In the genomic region with DNA sequence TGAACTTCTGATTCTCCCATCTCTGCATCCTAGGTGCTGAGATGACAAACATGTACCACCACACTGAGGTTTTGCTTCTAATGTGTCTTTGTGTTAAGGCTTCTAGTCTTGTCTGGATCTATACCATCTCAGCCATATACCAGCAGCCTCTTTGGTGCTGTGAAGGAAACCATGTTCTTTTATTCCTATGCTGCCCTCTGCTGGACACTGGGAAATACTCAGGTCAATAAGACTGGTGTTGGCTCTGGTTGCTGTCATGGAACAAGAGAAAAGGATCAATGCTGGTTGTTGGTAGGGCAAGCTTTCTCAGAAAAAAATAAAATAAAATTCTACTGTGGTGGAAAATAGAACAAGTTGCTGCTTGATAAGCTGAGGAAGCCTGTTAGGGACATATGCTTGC, we compare ENCODE assay signal across 9 mouse cellular contexts. TPM values are rescaled to one million over a fixed set of nuclear protein-coding genes. Genes with fewer than 3 reads are reported as not detected.
A peak's percentile ranks its signal among the peaks of the same experiment; 100 is the strongest.
DNase-seq lines count a peak whose midpoint lies in the region; ATAC-seq and TF ChIP-seq lines count a peak whose summit lies in the region.
"Had no signal": no experiment of that assay in that cellular context is flagged by ENCODE, and none has a peak within 500 bp of the region (broad histone marks: within the 10 kb centered on the region; RNA-seq: fewer than 3 reads in every experiment).

No protein-coding gene starts in this region.

- TF ChIP-seq POLR2A in liver, adult 2 months (IDR thresholded peaks at IDR 0.05; ENCODE audit: extremely low read depth, insufficient read depth, low read length) = no peak

- H3K4me2 ChIP-seq in liver, embryonic 12.5 days = no peak overlapping the region
- H3K4me2 ChIP-seq in kidney, embryonic 16.5 days (replicated peaks; ENCODE audit: low read depth, low read length) = no peak overlapping the region
- no peak overlapping the region for H3K4me2 ChIP-seq in lung, embryonic 16.5 days (ENCODE audit: low read depth, low read length)

- peak; percentile 67 for DNase-seq in liver, adult 2 months (ENCODE audit: extremely low read depth, low read depth, low spot score)
- DNase-seq in adrenal gland, postnatal 10 days = peak; percentile 39
- peak; percentile 84 for DNase-seq in embryo, embryonic 10.5 days (ENCODE audit: low spot score)

- H3K4me3 ChIP-seq in liver, adult 2 months (ENCODE audit: insufficient read depth, low read depth, low read length) = no peak overlapping the region
- H3K4me3 ChIP-seq in liver, embryonic 12.5 days = no peak overlapping the region
- no peak overlapping the region for H3K4me3 ChIP-seq in kidney, embryonic 16.5 days (ENCODE audit: low read length)
- H3K4me3 ChIP-seq in lung, embryonic 16.5 days (ENCODE audit: low read length) = no peak overlapping the region

- no peak overlapping the region for H3K27ac ChIP-seq in liver, adult 2 months (replicated peaks; ENCODE audit: insufficient read depth, low read depth, low read length)
- no peak overlapping the region for H3K27ac ChIP-seq in liver, embryonic 12.5 days
- H3K27ac ChIP-seq in kidney, embryonic 16.5 days (ENCODE audit: low read length) = no peak overlapping the region
- no peak overlapping the region for H3K27ac ChIP-seq in lung, embryonic 16.5 days (ENCODE audit: low read length)

- peak; percentile 28; the same call in 1 of the 2 replicates for TF ChIP-seq CTCF in liver, adult 2 months (IDR thresholded peaks at IDR 0.05; ENCODE audit: low read depth, low read length)

- H3K4me1 ChIP-seq in liver, adult 2 months (ENCODE audit: control insufficient read depth, insufficient read depth, low read length) = no peaks in the 10 kb centered on the region
- H3K4me1 ChIP-seq in liver, embryonic 12.5 days = no peaks in the 10 kb centered on the region
- no peaks in the 10 kb centered on the region for H3K4me1 ChIP-seq in kidney, embryonic 16.5 days (ENCODE audit: insufficient read depth, low read length)
- H3K4me1 ChIP-seq in lung, embryonic 16.5 days (replicated peaks; ENCODE audit: control insufficient read depth, insufficient read depth, low read length) = no peaks in the 10 kb centered on the region

- H3K79me2 ChIP-seq in liver, adult 2 months (ENCODE audit: control insufficient read depth, insufficient read depth, low read length) = no peaks in the 10 kb centered on the region

- H3K27me3 ChIP-seq in liver, adult 2 months (ENCODE audit: control insufficient read depth, insufficient read depth, low read length) = no peaks in the 10 kb centered on the region
- H3K27me3 ChIP-seq in liver, embryonic 12.5 days (replicated peaks) = no peaks in the 10 kb centered on the region
- no peaks in the 10 kb centered on the region for H3K27me3 ChIP-seq in kidney, embryonic 16.5 days (ENCODE audit: insufficient read depth, low read length)
- no peaks in the 10 kb centered on the region for H3K27me3 ChIP-seq in lung, embryonic 16.5 days (ENCODE audit: control insufficient read depth, insufficient read depth, low read depth, low read length)

- H3K36me3 ChIP-seq in liver, adult 2 months (ENCODE audit: control insufficient read depth, insufficient read depth, low read length) = peaks cover 13% of the 10 kb centered on the region
- no peaks in the 10 kb centered on the region for H3K36me3 ChIP-seq in liver, embryonic 12.5 days
- H3K36me3 ChIP-seq in kidney, embryonic 16.5 days (ENCODE audit: insufficient read depth, low read length) = no peaks in the 10 kb centered on the region
- H3K36me3 ChIP-seq in lung, embryonic 16.5 days (ENCODE audit: control insufficient read depth, insufficient read depth, low read length) = no peaks in the 10 kb centered on the region

- ATAC-seq in liver, embryonic 12.5 days = no peak
- 0 out of 2 replicates have a peak, but pooled peaks have one; percentile 39 for ATAC-seq in kidney, embryonic 16.5 days (ENCODE audit: low FRiP score, low TSS enrichment)
- peak; percentile 54; the same call in 1 of the 2 replicates for ATAC-seq in lung, embryonic 16.5 days (ENCODE audit: low read depth)
- ATAC-seq in megakaryocyte, adult 5-6 weeks (ENCODE audit: poor library complexity, severe bottlenecking) = no peak

- H3K9ac ChIP-seq in liver, adult 2 months (ENCODE audit: low read depth, low read length) = no peak overlapping the region
- H3K9ac ChIP-seq in liver, embryonic 12.5 days = no peak overlapping the region
- no peak overlapping the region for H3K9ac ChIP-seq in kidney, embryonic 16.5 days (replicated peaks; ENCODE audit: low read length)
- no peak overlapping the region for H3K9ac ChIP-seq in lung, embryonic 16.5 days (ENCODE audit: low read length)

- H3K9me3 ChIP-seq in liver, embryonic 12.5 days (replicated peaks) = no peaks in the 10 kb centered on the region
- no peaks in the 10 kb centered on the region for H3K9me3 ChIP-seq in kidney, embryonic 16.5 days (ENCODE audit: low read length)
- no peaks in the 10 kb centered on the region for H3K9me3 ChIP-seq in lung, embryonic 16.5 days (ENCODE audit: control insufficient read depth, low read length)

RNA-seq across cellular contexts. Expression of gene Ces1b, which starts 15.6 kb away (rescaled TPM):
- total RNA-seq in liver, adult 2 months (2014; rRNA removed) = 51.9 and 54.4 TPM in 2 replicates
- polyA plus RNA-seq in liver, adult 2 months (2012; rRNA removed) = 62.2 and 86.9 TPM in 2 replicates
- not detected in 2 replicates for polyA plus RNA-seq in liver, embryonic 12.5 days (2016; fragmentation: Nextera tagmentation; extraction: Ambion mirVana)
- 10 to 100 TPM in 1 of 2 experiments, 1 to 10 TPM in 1; 6.1 to 13.3 TPM for total RNA-seq in adrenal gland, postnatal 10 days (2021)
- not detected in 2 replicates for polyA plus RNA-seq in kidney, embryonic 16.5 days (2015; fragmentation: Nextera tagmentation; extraction: Ambion mirVana)
- 0.20 TPM in 1 of 2 replicates, not detected in the other for polyA plus RNA-seq in lung, embryonic 16.5 days (2015; fragmentation: Nextera tagmentation; extraction: Ambion mirVana)
- not detected in 2 replicates for total RNA-seq in megakaryocyte, adult 5-6 weeks (2015)
- not detected in 2 replicates for total RNA-seq in megakaryocyte, adult 5-6 weeks (2017)
- total RNA-seq: left cerebral cortex, postnatal 10 days had no signal
- polyA plus RNA-seq: spleen, adult 2 months had no signal

RNA-seq across cellular contexts. Expression of gene Ces1c, which starts 35.7 kb away (rescaled TPM):
- total RNA-seq in liver, adult 2 months (2014; rRNA removed) = 4,024 and 4,244 TPM in 2 replicates
- 2,214 and 2,228 TPM in 2 replicates for polyA plus RNA-seq in liver, adult 2 months (2012; rRNA removed)
- polyA plus RNA-seq in liver, embryonic 12.5 days (2016; fragmentation: Nextera tagmentation; extraction: Ambion mirVana) = 0.13 and 0.21 TPM in 2 replicates
- 100 to 1,000 TPM; 103 to 217 TPM for total RNA-seq in adrenal gland, postnatal 10 days (2021)
- polyA plus RNA-seq in kidney, embryonic 16.5 days (2015; fragmentation: Nextera tagmentation; extraction: Ambion mirVana) = 0.09 TPM in 1 of 2 replicates, not detected in the other
- 0.67 TPM in 1 of 2 replicates, not detected in the other for polyA plus RNA-seq in lung, embryonic 16.5 days (2015; fragmentation: Nextera tagmentation; extraction: Ambion mirVana)
- total RNA-seq in megakaryocyte, adult 5-6 weeks (2015) = not detected in 2 replicates
- total RNA-seq in megakaryocyte, adult 5-6 weeks (2017) = not detected in 2 replicates
- total RNA-seq: left cerebral cortex, postnatal 10 days had no signal

RNA-seq across cellular contexts. Expression of gene Ces1a, which starts 47.4 kb away (rescaled TPM):
- 0.28 TPM in 1 of 2 replicates, not detected in the other for total RNA-seq in liver, adult 2 months (2014; rRNA removed)
- polyA plus RNA-seq in liver, adult 2 months (2012; rRNA removed) = 0.09 and 0.20 TPM in 2 replicates
- not detected in 2 replicates for polyA plus RNA-seq in liver, embryonic 12.5 days (2016; fragmentation: Nextera tagmentation; extraction: Ambion mirVana)
- total RNA-seq in adrenal gland, postnatal 10 days (2021) = not detected
- polyA plus RNA-seq in kidney, embryonic 16.5 days (2015; fragmentation: Nextera tagmentation; extraction: Ambion mirVana) = not detected in 2 replicates
- 0.15 TPM in 1 of 2 replicates, not detected in the other for polyA plus RNA-seq in lung, embryonic 16.5 days (2015; fragmentation: Nextera tagmentation; extraction: Ambion mirVana)
- not detected in 2 replicates for total RNA-seq in megakaryocyte, adult 5-6 weeks (2015)
- total RNA-seq in megakaryocyte, adult 5-6 weeks (2017) = not detected in 2 replicates
- polyA plus RNA-seq: spleen, adult 2 months had no signal

Comparison
In these comparisons a context has a peak if more than half of its experiments do, and no peak if none do; other contexts are left out.
1. RNA of gene Ces1b, which starts 15.6 kb away (polyA plus RNA-seq): 62.2 to 86.9 TPM in liver, adult 2 months; 0.20 TPM in lung, embryonic 16.5 days, not detected in liver, embryonic 12.5 days and not detected in kidney, embryonic 16.5 days; every median in the first group is over 10 times any median in the second.
2. RNA of gene Ces1c, which starts 35.7 kb away (polyA plus RNA-seq): 2,214 to 2,228 TPM in liver, adult 2 months; 0.13 to 0.21 TPM in liver, embryonic 12.5 days, 0.09 TPM in kidney, embryonic 16.5 days and 0.67 TPM in lung, embryonic 16.5 days; every median in the first group is over 1,000 times any median in the second.
3. ATAC-seq: peak in kidney, embryonic 16.5 days (single experiment) and lung, embryonic 16.5 days (single experiment); none in liver, embryonic 12.5 days (single experiment) and megakaryocyte, adult 5-6 weeks (single experiment).
4. Peak in every context shown above with its lines, with median percentiles within 50 percentile points of each other: DNase-seq.